Mouse (Mus musculus) cerebellum, adult 2 months (tissue): ENCODE data around the gene Plpp7.

Experiments used
- CTCF ChIP-seq: fragments of 200-500 bp; IDR thresholded peaks from 2 replicates; pipeline ENCODE4 v1.5.1; 2011; ENCODE audit warnings: low read depth, mild to moderate bottlenecking, control low read depth, low read length, moderate library complexity, borderline replicate concordance; ENCODE audit not compliant: insufficient read depth
- POLR2A ChIP-seq: fragments of 200-500 bp; IDR thresholded peaks from 2 replicates; pipeline ENCODE4 v1.6.1; 2011; ENCODE audit warnings: low read length, control low read depth, borderline replicate concordance; ENCODE audit not compliant: insufficient read depth

DNA sequence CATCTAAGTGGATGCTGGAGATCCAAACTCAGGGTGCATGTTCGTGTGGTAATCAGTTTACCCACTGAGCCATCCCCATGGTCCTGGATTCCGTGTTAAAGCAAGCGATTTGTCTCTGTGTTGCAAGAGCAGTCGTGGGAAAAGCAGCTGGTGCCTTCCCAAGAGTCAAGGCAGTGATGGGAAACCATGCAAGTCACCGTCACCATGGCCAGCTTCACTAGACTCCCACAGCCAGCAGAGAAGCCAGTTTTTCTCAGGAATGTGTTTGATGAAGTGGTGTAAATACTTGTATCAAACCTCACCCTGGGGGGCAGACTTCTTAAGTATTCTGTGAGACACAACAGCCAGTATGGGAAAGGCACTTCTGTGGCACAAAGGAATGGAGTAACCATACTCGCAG lies 47.0 kb downstream of the Plpp7 start:
- TF ChIP-seq POLR2A: no peak
- no peak for TF ChIP-seq CTCF
